Mouse (Mus musculus): Measurements from ENCODE around the gene Nacc1. TPM values are rescaled to one million over a fixed set of nuclear protein-coding genes. Genes with fewer than 3 reads are reported as not detected.

Gene Nacc1
- total RNA-seq, 4 experiments from 2014 or later: 26.7 to 36.0 (median 33.4) TPM

- DNase-seq (ENCODE audit: low spot score): peak; percentile 99
Observed at GRCm38 (mm10) chr8:84663483-84664327, 24.0 kb downstream of the Nacc1 start.

GRCm38 (mm10) chr8:84662581-84663065 lies 25.0 kb downstream of the Nacc1 start, which contains the start of gene Ier2:
Gene Ier2 (minus strand): TSS chr8:84662852.
- DNase-seq (ENCODE audit: low spot score): peak; percentile 98

GRCm38 (mm10) chr8:84661961-84662571 lies 25.6 kb downstream of the Nacc1 start:
- DNase-seq (ENCODE audit: low spot score): peak; percentile 48

- peak; percentile 95 for DNase-seq (ENCODE audit: low spot score)
Observed at GRCm38 (mm10) chr8:84661458-84661871, 26.2 kb downstream of the Nacc1 start.

GRCm38 (mm10) chr8:84660819-84661457 lies 26.7 kb downstream of the Nacc1 start:
- peak; percentile 40 for DNase-seq (ENCODE audit: low spot score)

GRCm38 (mm10) chr8:84659936-84660818 lies 27.5 kb downstream of the Nacc1 start:
- peak; percentile 88 for DNase-seq (ENCODE audit: low spot score)

GRCm38 (mm10) chr8:84658951-84659350 lies 28.7 kb downstream of the Nacc1 start:
- DNase-seq (ENCODE audit: low spot score): no peak

- DNase-seq (ENCODE audit: low spot score): no peak
Observed at GRCm38 (mm10) chr8:84657680-84658079, 30.0 kb downstream of the Nacc1 start.

GRCm38 (mm10) chr8:84657203-84657602 lies 30.5 kb downstream of the Nacc1 start:
- no peak for DNase-seq (ENCODE audit: low spot score)

- DNase-seq (ENCODE audit: low spot score): peak; percentile 89
Observed at GRCm38 (mm10) chr8:84656641-84657126, 31.0 kb downstream of the Nacc1 start.

GRCm38 (mm10) chr8:84656191-84656525 lies 31.5 kb downstream of the Nacc1 start:
- DNase-seq (ENCODE audit: low spot score): no peak

GRCm38 (mm10) chr8:84655336-84656190 lies 32.1 kb downstream of the Nacc1 start:
- DNase-seq (ENCODE audit: low spot score): peak; percentile 36

GRCm38 (mm10) chr8:84654597-84654996 lies 33.1 kb downstream of the Nacc1 start:
- DNase-seq (ENCODE audit: low spot score): no peak

- no peak for DNase-seq (ENCODE audit: low spot score)
Observed at GRCm38 (mm10) chr8:84653092-84653631, 34.5 kb downstream of the Nacc1 start.

- DNase-seq (ENCODE audit: low spot score): no peak
Observed at GRCm38 (mm10) chr8:84650213-84650612, 37.4 kb downstream of the Nacc1 start.

GRCm38 (mm10) chr8:84647461-84647901 lies 40.2 kb downstream of the Nacc1 start:
- no peak for DNase-seq (ENCODE audit: low spot score)

GRCm38 (mm10) chr8:84646800-84647199 lies 40.9 kb downstream of the Nacc1 start:
- DNase-seq (ENCODE audit: low spot score): no peak

- DNase-seq (ENCODE audit: low spot score): no peak
Observed at GRCm38 (mm10) chr8:84643019-84643418, 44.6 kb downstream of the Nacc1 start.

GRCm38 (mm10) chr8:84641578-84642361 lies 45.9 kb downstream of the Nacc1 start:
- no peak for DNase-seq (ENCODE audit: low spot score)
